Mouse (Mus musculus) CH12F3 (cell line): ENCODE measurements around the gene Nol8.

Experiments used
- in situ Hi-C: fragments of 300-500 bp; cut with MboI; formaldehyde crosslinking; loops from 2 replicates; pipeline ENCODE4 v1.14.3; 2020; ENCODE audit warnings: low sequenced_read_pairs

Nol8 gene

GRCm38 (mm10) chr13:49652481-49653179 is at the start of gene Nol8, which contains the start of gene Cenpp:
Gene Nol8 (plus strand): TSS chr13:49653078.
Gene Cenpp (minus strand): TSS chr13:49652785.
- in situ Hi-C loops, result no loop called here

GRCm38 (mm10) chr13:49603603-49604002 is 49.3 kb upstream of the Nol8 start:
- in situ Hi-C loops, result no loop called here

- in situ Hi-C loops, result no loop called here
Measured at GRCm38 (mm10) chr13:49607714-49608113, 45.2 kb upstream of the Nol8 start, which contains the start of gene Ogn. Gene Ogn (plus strand): TSS chr13:49608046.

GRCm38 (mm10) chr13:49608589-49609322 is 44.1 kb upstream of the Nol8 start:
- in situ Hi-C loops, result no loop called here

- in situ Hi-C loops, result no loop called here
Measured at GRCm38 (mm10) chr13:49617021-49617420, 35.9 kb upstream of the Nol8 start.

- in situ Hi-C loops, result no loop called here
Measured at GRCm38 (mm10) chr13:49618365-49618764, 34.5 kb upstream of the Nol8 start.

- in situ Hi-C loops, result no loop called here
Measured at GRCm38 (mm10) chr13:49623216-49623615, 29.7 kb upstream of the Nol8 start.

GRCm38 (mm10) chr13:49628167-49628566 is 24.7 kb upstream of the Nol8 start:
- in situ Hi-C loops, result no loop called here

- in situ Hi-C loops, result no loop called here
Measured at GRCm38 (mm10) chr13:49629076-49629475, 23.8 kb upstream of the Nol8 start.

- in situ Hi-C loops, result loop anchor here (5.0 kb wide), 1 partner anchor 188 kb away; no protein-coding TSS in a partner anchor
Measured at GRCm38 (mm10) chr13:49639965-49640364, 12.9 kb upstream of the Nol8 start.

- in situ Hi-C loops, result loop anchor here (5.0 kb wide), 1 partner anchor 190 kb away; no protein-coding TSS in a partner anchor
Measured at GRCm38 (mm10) chr13:49642650-49643049, 10.2 kb upstream of the Nol8 start.

- in situ Hi-C loops, result loop anchor here (5.0 kb wide), 1 partner anchor 192 kb away; no protein-coding TSS in a partner anchor
Measured at GRCm38 (mm10) chr13:49643669-49644362, 9.1 kb upstream of the Nol8 start.

GRCm38 (mm10) chr13:49644731-49645529 is 7.9 kb upstream of the Nol8 start:
- in situ Hi-C loops, result loop anchor here (5.0 kb wide), 1 partner anchor 193 kb away; no protein-coding TSS in a partner anchor

GRCm38 (mm10) chr13:49646019-49646418 is 6.9 kb upstream of the Nol8 start:
- in situ Hi-C loops, result no loop called here

- in situ Hi-C loops, result no loop called here
Measured at GRCm38 (mm10) chr13:49651136-49651535, 1.7 kb upstream of the Nol8 start.

GRCm38 (mm10) chr13:49651781-49652351 is 1.0 kb upstream of the Nol8 start:
- in situ Hi-C loops, result no loop called here

- in situ Hi-C loops, result no loop called here
Measured at GRCm38 (mm10) chr13:49653180-49653541, 283 bp downstream of the Nol8 start.

- in situ Hi-C loops, result no loop called here
Measured at GRCm38 (mm10) chr13:49677793-49678192, 24.9 kb downstream of the Nol8 start.

GRCm38 (mm10) chr13:49681351-49682232 is 28.7 kb downstream of the Nol8 start, which contains the start of gene Iars:
Gene Iars (plus strand): TSS chr13:49682100.
- in situ Hi-C loops, result no loop called here
